Mouse (Mus musculus): ENCODE data around the gene Atp6v1e1. TPM values are rescaled to one million over a fixed set of nuclear protein-coding genes. Genes with fewer than 3 reads are reported as not detected.
A peak's percentile ranks its signal among the peaks of the same experiment; 100 is the strongest.

Gene Atp6v1e1
- total and polyA plus RNA-seq, 2 experiments from 2014 or later: 205 to 329 TPM

- Histone ChIP-seq H3K4me2 (ENCODE audit: low read depth, low read length) (peak within 1 kb of the TSS; percentile 85), H3K4me1 (ENCODE audit: insufficient read depth, low read length) (no peaks in the 10 kb centered on the region), H3K9ac (replicated peaks; ENCODE audit: low read length) (peak within 1 kb of the TSS; percentile 85), H3K9me3 (ENCODE audit: low read length) (no peaks in the 10 kb centered on the region), H3K4me3 (ENCODE audit: low read length) (peak within 1 kb of the TSS; percentile 69), H3K36me3 (ENCODE audit: insufficient read depth, low read length) (no peaks in the 10 kb centered on the region), H3K27ac (peak within 1 kb of the TSS; percentile 95), H3K27me3 (ENCODE audit: insufficient read depth, low read length) (no peaks in the 10 kb centered on the region)
- DNase-seq (ENCODE audit: low spot score): peak; percentile 93
- ATAC-seq: peak; percentile 96
- 4% methylated on average over 40 of the region's 40 CpGs for WGBS
- TF ChIP-seq CTCF (IDR thresholded peaks at IDR 0.05; ENCODE audit: low read depth): peak; percentile 67
Measured at GRCm38 (mm10) chr6:120835474-120836374, 13.1 kb upstream of the Atp6v1e1 start, which contains the start of gene Bcl2l13. Gene Bcl2l13, plus strand, starts transcription at chr6:120836212.

GRCm38 (mm10) chr6:120834766-120835321, 12.3 kb upstream of the Atp6v1e1 start:
- no peak for TF ChIP-seq CTCF (IDR thresholded peaks at IDR 0.05; ENCODE audit: low read depth)

GRCm38 (mm10) chr6:120832097-120832496, 9.5 kb upstream of the Atp6v1e1 start:
- no peaks in the 10 kb centered on the region for H3K4me1 ChIP-seq (ENCODE audit: insufficient read depth, low read length)
- no peaks in the 10 kb centered on the region for H3K27me3 ChIP-seq (ENCODE audit: insufficient read depth, low read length)
- TF ChIP-seq CTCF (IDR thresholded peaks at IDR 0.05; ENCODE audit: low read depth): no peak
- DNase-seq (ENCODE audit: low spot score): no peak
- H3K9ac ChIP-seq (replicated peaks; ENCODE audit: low read length): no peak overlapping the region
- no peak overlapping the region for H3K4me2 ChIP-seq (ENCODE audit: low read depth, low read length)
- no peak overlapping the region for H3K4me3 ChIP-seq (ENCODE audit: low read length)
- WGBS: 75% methylated on average over 4 of the region's 4 CpGs
- no peaks in the 10 kb centered on the region for H3K9me3 ChIP-seq (ENCODE audit: low read length)
- no peak for ATAC-seq
- H3K27ac ChIP-seq: no peak overlapping the region
- H3K36me3 ChIP-seq (ENCODE audit: insufficient read depth, low read length): no peaks in the 10 kb centered on the region

More at GRCm38 (mm10) chr6:120834766-120835321, 12.3 kb upstream of the Atp6v1e1 start:
- Histone ChIP-seq H3K4me3 (ENCODE audit: low read length) (no peak overlapping the region), H3K9ac (replicated peaks; ENCODE audit: low read length) (no peak overlapping the region), H3K27me3 (ENCODE audit: insufficient read depth, low read length) (no peaks in the 10 kb centered on the region), H3K36me3 (ENCODE audit: insufficient read depth, low read length) (no peaks in the 10 kb centered on the region), H3K4me1 (ENCODE audit: insufficient read depth, low read length) (no peaks in the 10 kb centered on the region), H3K27ac (no peak overlapping the region), H3K4me2 (ENCODE audit: low read depth, low read length) (no peak overlapping the region), H3K9me3 (ENCODE audit: low read length) (no peaks in the 10 kb centered on the region)
- ATAC-seq (no peak), DNase-seq (ENCODE audit: low spot score) (no peak)
- 89% methylated on average over 4 of the region's 4 CpGs for WGBS

GRCm38 (mm10) chr6:120830866-120831608, 8.4 kb upstream of the Atp6v1e1 start:
- Histone ChIP-seq H3K9ac (replicated peaks; ENCODE audit: low read length) (no peak overlapping the region), H3K4me2 (ENCODE audit: low read depth, low read length) (no peak overlapping the region), H3K27me3 (ENCODE audit: insufficient read depth, low read length) (no peaks in the 10 kb centered on the region), H3K4me1 (ENCODE audit: insufficient read depth, low read length) (no peaks in the 10 kb centered on the region), H3K4me3 (ENCODE audit: low read length) (no peak overlapping the region), H3K36me3 (ENCODE audit: insufficient read depth, low read length) (no peaks in the 10 kb centered on the region), H3K27ac (no peak overlapping the region), H3K9me3 (ENCODE audit: low read length) (no peaks in the 10 kb centered on the region)
- WGBS: 58% methylated on average over 4 of the region's 4 CpGs
- TF ChIP-seq CTCF (IDR thresholded peaks at IDR 0.05; ENCODE audit: low read depth): no peak
- no peak for ATAC-seq
- no peak for DNase-seq (ENCODE audit: low spot score)

- H3K4me2 ChIP-seq (ENCODE audit: low read depth, low read length): no peak overlapping the region
- H3K4me1 ChIP-seq (ENCODE audit: insufficient read depth, low read length): no peaks in the 10 kb centered on the region
- no peak for TF ChIP-seq CTCF (IDR thresholded peaks at IDR 0.05; ENCODE audit: low read depth)
- ATAC-seq (no peak), DNase-seq (ENCODE audit: low spot score) (no peak)
- H3K9ac ChIP-seq (replicated peaks; ENCODE audit: low read length): no peak overlapping the region
- H3K9me3 ChIP-seq (ENCODE audit: low read length): no peaks in the 10 kb centered on the region
- 64% methylated on average over 1 of the region's 1 CpGs for WGBS
- no peaks in the 10 kb centered on the region for H3K36me3 ChIP-seq (ENCODE audit: insufficient read depth, low read length)
- H3K4me3 ChIP-seq (ENCODE audit: low read length): no peak overlapping the region
- H3K27ac ChIP-seq: no peak overlapping the region
- no peaks in the 10 kb centered on the region for H3K27me3 ChIP-seq (ENCODE audit: insufficient read depth, low read length)
Measured at GRCm38 (mm10) chr6:120830056-120830455, 7.5 kb upstream of the Atp6v1e1 start.

GRCm38 (mm10) chr6:120822937-120823614, 483 bp upstream of the Atp6v1e1 start:
- Histone ChIP-seq H3K36me3 (ENCODE audit: insufficient read depth, low read length) (peaks cover 8% of the 10 kb centered on the region), H3K4me2 (ENCODE audit: low read depth, low read length) (peak overlapping the region; percentile 79; the same call in 1 of the 2 replicates), H3K4me1 (ENCODE audit: insufficient read depth, low read length) (peaks cover 10% of the 10 kb centered on the region; the same call in 1 of the 2 replicates), H3K9me3 (ENCODE audit: low read length) (no peaks in the 10 kb centered on the region), H3K4me3 (ENCODE audit: low read length) (peak overlapping the region; percentile 96), H3K9ac (replicated peaks; ENCODE audit: low read length) (no peak overlapping the region; the same call in 1 of the 2 replicates), H3K27me3 (ENCODE audit: insufficient read depth, low read length) (no peaks in the 10 kb centered on the region), H3K27ac (peak overlapping the region; percentile 62; the same call in 1 of the 2 replicates)
- TF ChIP-seq CTCF (IDR thresholded peaks at IDR 0.05; ENCODE audit: low read depth): peak; percentile 41
- peak; percentile 42 for ATAC-seq
- 55% methylated on average over 10 of the region's 10 CpGs for WGBS
- peak; percentile 10 for DNase-seq (ENCODE audit: low spot score)

All from hindbrain, postnatal 0 days (tissue).